Mouse (Mus musculus): ENCODE measurements at regions not wholly inside any gene's neighbourhood (a gene's known extent, or its start where the extent isn't known, plus 50 kb on each side); places are given as distances from the start of the nearest gene placed in this dataset.

DNA sequence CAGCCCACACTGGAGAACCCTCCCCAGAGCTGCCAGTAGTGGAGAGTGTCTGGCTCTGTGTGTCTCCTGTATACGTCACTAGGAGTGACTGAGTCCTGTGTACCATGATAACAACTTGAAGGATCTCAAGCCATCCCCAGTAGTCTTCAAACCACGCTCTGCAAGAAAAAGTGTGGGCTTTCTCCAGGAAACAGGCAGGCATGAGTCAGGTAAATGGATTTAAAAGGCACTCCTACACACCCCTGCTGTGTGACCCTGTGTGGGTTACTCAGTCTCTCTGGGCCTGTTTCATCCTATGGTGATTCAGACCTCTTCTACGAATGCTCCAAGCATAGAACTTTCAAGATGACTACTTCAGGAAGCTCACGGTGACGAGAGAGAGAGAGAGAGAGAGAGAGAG, 269.7 kb upstream of the Zmiz1 start:
- no peak for DNase-seq

DNA sequence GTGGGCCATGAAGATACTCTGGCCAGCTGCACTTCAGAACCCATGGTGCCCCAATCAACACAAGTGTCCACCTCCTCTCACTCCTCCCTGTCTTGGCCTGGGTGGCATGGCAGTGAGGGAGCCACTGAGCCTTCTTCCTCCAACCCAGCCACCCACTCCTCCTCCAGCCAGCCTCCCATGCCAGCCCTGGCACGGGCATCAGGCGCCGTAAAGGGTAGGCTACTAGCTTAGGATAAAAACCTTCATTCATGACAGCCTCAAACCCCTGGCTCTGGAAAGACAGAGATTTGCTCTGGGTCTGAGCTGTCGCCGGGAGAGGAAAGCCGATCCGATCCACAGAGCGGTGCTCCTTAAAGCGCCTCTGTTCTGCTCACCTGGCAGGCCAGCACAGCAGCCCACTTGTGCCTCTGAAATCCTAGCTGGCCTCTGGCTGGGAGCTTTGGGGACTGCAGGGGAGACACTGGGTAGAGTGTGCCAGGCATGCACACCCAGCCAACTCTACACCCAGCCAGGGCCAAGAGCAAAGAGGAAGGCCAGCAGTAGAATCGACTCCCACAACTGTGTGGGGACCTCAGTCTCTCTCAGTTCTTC, 268.2 kb upstream of the Zmiz1 start:
- no peak for DNase-seq

DNA sequence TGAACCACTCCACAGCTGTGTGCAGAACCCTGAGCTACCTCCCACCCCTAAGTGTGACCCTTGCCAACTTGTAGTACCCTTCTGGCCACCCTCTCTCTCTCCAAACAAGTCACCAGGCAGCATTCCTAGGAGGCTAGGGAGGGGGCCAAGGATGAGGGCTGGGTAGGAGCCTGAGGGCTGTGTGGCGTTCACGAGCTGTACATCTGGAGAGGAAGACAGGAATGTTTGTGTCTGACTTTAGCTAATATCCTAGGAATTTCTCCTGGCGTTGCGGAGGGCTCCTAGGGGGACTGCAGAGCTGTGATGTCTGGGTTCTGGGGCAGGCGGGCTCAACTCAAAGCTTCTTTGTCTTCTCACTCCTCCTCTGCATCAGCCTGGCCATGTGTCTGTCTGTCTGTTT, 262.2 kb upstream of the Zmiz1 start:
- DNase-seq: no peak

DNA sequence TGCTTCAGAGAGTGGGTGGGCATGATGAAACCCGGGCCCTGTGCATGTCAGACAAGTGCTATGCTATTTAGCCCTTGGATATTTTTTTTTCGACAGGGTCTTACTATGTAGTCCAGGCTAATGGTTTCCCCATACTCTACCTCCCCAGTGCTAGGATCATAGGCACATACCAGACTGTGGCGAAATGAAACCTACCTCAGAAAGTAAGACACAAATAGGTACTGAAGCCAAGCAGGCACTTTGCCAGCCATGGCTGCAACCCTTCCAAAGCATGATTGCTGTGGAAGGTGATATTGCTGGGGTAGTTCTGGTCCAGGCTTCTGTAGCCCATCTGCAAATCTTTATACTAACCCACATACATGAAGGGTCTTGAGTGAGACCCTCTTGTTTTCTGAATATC, 259.1 kb upstream of the Zmiz1 start:
- no peak for DNase-seq

DNA sequence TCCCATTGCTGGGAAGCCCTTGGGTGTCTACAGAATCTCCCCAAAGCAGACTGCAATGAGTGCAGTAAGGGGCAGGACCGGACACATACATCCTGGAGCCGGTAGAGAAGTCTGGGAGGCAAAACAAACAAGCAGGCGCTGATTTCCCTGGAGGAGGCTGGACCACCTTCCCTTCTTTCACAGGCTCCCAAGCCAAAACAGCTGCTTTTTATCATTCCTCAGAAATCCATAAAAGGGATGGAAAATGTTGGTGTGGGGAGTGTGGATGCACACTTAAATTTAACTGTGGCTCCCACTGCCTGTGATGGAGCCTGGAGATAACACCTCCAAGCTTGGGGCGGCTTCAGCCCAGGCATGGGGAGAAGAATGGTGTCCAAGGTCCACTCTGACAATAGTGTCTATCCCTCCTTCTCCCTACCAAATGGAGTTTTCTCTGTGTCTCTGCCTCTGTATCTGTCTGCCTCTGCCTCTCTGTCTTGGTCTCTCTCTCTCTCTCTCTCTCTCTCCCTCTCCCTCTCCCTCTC, 258.3 kb upstream of the Zmiz1 start:
- DNase-seq: no peak

DNA sequence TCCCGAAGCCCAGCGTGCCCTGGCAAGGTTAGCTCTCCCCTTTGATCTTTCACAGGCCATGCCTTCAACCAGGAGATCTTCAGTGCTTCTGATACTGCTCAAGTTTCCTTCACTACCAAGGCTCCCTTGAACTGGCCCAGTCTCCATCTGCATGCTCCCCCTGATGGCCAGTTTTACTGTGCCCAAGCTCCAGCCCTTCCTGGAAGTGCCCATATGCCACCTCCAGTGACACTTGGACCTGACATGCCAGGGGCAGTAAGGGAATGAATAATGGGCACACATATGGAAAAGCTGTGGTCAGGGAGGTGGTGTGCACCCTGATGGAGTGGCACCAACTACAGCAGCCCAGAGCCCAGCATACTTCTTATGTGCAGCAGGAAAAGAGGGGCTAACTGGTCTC, 256.7 kb upstream of the Zmiz1 start:
- no peak for DNase-seq

DNA sequence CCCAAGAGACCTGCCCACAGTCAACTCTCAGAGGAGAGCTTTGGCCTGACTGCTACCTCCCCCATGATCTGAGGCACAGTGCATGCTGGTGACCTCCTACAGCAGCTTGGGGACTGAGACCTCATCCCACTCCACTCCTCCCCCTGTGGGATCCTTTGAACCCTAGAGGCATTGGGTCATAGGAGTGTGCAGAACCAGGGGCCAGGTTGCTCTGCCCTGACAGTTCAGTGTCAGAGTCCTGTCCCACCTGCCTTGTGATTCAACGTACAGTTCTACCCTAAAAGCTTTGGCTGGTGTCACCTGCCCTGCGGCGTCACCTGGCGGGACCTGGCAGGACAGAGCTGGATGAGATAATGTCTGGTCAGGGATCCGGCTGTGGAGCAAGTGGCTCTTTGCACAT, 254.9 kb upstream of the Zmiz1 start:
- no peak for DNase-seq

DNA sequence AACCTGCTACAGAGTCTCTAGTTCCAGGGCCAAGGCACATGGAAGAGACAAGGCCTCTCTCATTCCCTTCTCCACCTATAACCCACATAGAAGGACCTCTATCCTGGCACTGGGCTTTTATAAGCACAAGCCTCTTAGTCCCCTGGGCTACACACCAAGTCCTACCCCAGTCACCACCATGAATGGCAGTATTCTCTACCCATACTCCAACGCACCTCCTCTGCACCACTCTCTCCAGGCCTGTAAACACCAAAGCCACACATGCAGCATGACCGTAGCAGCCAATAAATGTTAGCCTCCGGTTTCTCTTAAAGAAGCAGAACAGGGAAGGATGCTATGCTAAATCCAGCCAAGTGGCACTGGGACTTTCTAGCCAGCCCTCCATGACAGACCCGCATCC, 252.1 kb upstream of the Zmiz1 start:
- no peak for DNase-seq

DNA sequence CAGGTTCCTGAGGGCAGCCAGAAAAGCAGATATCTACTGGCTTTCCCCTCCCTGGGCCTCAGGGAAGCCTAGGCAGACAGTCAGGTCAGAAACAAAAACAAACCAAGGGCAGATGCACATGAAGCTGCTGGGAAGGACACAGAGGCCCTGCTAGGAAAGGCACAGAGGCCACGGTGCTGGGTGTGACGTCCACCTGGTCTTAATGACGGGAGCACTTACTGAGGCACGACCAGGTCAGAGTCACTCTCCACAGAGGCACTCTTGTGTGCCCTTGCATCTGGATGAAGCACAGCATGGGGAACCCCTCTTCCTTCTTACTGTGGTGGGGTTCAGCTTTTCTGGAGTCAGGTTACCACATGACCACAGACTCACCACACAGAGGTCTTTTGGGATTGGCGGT, 251.6 kb upstream of the Zmiz1 start:
- no peak for DNase-seq

DNA sequence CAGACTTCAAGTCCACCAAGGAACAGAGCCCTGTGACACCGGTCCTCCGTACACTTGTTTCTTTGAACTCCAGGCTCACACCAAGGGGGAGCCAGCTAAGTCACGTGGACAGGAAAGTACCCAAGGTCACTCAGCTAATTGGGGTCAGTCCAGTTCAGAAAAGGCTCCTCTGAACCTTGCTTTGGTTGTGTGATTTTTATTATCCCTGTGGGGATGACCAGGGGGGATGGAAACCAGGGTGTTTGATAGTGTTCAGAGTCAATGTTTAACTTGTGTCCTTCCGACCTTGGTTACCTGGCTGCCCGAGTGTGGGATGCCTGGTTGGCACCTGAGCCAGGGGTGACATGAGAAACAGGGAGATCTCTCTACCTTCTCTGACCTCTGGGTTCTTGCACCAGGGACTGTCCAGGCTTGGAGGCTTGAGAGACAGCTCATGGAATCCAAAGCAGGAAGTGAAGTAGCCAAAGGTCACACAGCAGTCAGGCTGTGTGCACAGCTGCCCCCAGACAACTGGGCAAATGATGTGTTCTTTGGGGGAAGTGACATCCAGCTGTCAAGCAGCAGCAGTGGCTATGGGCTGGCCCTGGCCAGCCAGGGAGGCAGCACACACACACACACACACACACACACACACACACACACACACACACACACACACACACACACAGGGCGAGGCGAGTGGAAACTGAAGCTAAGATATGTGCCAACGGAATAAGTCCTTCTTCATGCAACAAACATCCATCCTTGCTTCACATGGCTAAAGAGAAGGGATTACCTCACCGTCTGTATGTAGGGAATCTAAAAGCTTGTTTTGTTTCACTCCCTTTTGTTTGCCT, 250.5 kb upstream of the Zmiz1 start:
- DNase-seq: peak; percentile 57

DNA sequence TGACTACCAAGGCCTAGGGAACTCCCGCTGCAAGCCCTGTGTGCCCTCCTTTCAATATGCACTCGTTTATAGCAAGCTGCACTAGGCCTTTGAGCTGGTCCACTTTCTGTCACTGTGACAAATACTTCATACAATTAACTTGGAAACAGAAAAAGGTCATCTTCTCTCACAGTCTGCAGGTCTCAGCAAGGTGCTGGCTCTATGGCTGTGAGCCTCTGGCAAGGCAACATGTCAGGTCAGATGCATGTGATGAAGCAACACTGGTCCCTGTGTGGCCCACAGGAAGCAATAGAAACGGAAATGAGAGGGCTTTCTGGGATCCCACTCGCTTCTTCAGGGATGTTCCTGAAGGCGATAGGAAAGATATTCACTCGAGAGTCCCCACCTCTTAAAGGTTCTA, 245.9 kb upstream of the Zmiz1 start:
- DNase-seq: no peak

DNA sequence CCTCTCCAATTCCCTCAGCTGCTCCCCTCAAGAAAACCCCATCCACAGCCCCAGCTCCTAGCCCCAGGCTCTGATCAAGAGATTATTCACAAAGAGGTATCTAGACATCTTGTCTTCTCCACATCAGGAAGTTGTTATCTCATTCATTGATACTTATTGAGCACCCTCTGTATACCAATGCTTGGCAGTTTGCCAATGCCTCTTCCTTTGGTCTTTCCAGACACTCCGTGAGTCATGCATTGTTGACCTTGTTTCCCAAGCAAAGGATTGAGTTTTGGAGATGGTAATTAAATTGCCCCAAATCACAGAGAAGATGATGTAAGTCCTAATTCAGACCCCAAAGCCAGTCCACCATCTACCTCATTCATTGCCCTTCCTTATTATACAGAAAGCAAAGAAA, 235.9 kb upstream of the Zmiz1 start:
- no peak for DNase-seq

DNA sequence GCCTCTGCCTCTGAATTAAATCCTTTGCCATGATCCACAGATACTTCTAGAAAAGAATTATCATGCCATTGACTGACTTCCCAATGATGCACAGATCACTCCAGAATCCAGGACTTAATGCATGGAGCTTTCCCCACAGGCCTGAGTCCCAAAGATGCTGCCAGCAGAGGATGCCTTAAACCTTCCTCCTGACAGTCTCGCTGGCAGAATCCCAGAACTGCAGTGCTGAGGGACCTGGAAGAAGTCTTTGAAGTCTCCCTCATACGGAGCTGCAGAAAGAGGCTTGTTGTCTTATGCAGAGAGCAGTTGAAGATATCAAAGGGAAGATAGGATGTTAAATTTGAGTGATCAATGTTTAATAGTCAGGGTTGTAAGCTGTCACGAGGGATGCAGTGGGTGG, 233.8 kb upstream of the Zmiz1 start:
- no peak for DNase-seq

DNA sequence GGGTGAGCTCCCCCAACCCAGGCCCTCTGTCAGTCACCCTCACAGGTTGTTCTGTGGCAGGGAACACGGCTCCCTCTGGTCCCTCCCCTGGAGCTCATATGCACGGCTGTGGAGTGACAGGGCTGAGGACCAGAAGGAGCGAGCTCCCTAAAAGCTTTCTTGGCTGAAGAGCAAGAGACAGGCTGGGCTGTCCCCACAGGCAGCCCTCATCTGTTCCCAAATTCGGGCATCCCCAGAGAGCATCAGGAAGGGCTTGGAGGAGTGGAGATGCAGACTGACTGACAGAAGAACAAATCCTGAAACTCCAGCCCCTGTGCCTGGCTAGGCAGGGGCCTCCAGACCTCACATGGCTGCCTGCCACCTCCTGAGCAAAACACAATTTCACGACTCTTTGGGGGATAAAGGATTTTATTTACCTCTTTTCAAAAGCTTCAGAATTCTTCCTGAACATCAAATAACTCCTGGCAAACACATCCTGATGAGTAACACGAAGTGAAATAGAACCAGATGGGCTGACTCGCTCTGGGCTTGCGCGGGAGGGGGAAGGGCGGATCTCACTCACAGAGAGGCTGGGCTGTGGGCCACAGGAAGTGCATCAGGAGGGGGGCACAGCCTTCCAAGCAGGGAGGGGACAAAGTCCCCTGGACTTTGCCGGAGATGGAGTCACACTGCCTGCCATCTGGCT, 232.7 kb upstream of the Zmiz1 start:
- DNase-seq: peak; percentile 88

DNA sequence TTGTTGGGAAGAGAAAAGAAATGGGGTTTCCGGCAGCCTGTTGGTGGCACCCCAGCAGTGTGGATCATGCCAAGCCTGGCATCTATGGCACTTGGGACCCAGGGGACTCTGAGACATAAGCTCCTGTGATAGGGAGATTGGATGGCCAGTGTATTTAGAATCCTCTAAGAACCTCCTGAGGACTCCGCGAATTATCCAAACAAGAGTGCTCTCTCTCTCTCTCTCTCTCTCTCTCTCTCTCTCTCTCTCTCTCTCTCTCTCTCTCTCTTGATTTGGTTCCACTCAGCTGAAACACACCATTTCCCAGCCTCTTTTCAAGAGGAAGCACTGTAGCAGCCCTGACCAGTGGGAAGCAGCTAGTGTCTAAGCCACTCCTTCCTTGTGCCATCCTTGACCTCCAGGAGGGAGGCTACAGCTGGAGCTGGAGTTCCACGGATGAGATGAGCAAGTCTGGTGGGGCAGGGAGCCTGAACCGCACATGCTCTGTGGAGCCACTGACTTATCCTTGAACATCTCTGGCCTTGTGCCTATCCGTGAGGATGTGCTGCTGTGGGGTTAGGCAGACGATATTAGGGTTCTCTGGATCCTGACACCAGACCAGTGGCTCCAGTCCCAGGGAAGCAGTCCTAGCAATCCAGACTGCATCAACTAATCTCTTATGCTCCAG, 232.0 kb upstream of the Zmiz1 start:
- peak; percentile 20 for DNase-seq

DNA sequence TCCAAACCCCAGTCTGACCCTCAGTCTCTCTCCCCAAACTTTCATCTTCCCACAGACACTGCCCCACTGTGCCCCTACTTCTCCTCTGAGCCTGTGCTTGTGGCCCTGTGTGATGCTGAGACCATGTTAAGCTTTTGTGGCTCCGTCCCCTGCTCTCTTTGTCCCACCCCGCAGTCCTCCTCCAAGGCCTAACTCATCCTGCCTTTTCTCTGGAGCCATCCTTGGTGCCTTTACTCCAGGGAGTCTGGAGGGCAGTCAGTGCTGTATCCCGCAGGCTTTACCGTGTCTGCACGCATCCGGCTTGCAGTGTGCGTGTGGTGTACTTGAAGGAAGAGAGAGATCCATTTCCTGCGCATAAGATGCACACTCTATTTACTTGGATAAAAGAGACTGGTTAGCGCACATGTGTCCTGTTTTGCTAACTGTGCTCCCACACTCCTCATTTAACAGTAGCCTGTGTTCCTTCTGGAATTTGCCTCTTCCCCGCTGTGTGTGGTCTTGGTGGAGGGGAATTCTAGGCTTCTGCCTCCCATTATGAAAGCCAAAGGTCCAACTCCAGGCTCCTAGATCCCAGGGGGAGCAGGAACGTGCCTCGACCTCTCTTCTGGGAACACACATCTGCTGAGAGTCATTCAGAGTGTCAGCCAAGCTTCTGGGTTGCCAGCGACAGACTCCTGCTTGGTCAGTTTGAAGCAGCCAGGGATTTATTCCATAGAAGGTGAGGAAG, 230.5 kb upstream of the Zmiz1 start:
- no peak for DNase-seq

DNA sequence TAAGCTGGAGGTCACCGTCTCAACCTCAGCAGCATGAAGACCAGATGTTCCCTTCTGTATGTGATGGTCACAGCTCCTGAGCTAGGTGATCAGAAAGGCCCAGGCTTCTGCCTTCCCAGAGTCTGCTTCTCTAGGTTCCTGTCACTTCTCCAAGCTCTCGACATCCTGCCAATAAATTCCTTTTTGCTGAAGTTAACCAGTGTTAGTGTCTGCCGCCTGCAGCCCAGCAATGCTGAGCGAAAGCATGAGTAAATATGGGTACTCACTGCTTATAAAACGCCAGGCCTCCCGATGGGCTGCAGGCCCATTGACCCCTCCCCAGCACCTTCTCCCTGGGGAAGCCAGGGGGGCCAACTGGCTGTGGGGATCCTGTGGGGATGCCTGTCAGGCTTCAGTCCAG, 229.4 kb upstream of the Zmiz1 start:
- peak; percentile 60 for DNase-seq

DNA sequence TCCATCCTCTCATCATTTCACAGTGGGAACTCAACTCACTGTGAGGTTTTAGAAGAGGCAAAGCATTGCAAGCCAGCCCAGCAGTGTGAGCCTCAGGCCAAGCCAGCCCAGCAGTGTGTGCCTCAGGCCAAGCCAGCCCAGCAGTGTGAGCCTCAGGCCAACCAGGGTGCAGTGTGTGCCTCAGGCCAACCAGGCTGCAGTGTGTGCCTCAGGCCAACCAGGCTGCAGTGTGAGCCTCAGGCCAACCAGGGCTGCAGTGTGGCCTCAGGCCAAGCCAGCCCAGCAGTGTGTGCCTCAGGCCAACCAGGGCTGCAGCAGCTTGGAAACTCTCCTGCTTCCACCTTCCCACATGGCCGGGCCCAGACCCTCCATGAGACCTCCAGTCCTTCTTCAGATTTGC, 227.1 kb upstream of the Zmiz1 start:
- DNase-seq: no peak

DNA sequence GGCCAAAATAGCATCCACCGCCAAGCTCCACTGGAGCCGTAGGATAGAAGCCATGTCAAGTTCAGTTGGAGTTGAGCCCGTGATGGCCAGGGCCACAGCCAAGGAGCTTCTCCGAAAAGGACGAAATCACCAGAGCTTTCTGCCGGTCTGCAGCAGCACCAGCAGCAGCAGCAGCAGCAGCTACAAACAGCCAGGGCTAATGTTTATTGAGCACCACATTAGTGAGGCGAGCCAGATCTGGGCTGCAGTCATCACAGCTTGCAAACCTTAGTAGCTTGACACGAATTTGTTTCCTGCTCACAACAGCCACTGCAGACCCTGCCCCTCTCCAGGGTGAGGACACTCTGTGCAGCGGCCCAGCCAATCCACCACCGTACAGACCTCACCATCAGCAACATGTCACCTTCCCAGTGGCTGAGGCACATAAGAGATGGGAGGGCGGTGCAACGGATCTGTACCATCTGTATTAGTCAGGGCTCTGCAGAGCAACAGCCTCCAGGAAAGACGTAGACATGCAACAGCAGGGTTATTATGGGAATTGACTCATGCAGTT, 222.5 kb upstream of the Zmiz1 start:
- DNase-seq: peak; percentile 28

DNA sequence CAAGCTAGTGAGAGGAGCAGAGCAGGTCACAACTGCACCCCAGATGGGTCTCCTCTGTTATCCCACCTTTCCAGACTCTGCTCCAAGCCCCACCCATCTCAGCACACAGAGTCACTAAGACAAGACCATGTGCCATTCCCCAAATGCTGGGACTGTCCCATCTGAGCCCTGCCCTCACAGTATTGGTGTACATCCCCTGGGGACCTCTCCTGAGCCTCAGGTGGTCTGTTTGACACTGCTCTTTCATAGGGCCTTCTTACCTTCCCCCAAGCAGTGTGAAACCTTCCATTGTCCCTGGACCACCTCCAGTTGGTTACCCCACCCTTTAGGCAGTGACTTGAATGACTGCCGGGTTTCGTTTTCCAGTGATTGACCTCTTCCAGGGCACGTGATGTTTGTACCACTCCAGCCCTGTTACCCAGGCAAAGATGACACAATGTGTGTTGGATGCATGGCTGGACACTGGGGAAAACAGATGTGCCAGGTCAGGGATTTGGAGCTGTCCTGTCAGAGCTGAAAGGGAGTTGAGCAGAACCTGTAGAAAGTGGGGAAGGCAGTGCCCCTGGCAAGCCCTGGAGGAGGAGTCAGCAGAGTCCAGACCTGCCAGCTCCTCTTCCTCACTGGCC, 219.5 kb upstream of the Zmiz1 start:
- no peak for DNase-seq

DNA sequence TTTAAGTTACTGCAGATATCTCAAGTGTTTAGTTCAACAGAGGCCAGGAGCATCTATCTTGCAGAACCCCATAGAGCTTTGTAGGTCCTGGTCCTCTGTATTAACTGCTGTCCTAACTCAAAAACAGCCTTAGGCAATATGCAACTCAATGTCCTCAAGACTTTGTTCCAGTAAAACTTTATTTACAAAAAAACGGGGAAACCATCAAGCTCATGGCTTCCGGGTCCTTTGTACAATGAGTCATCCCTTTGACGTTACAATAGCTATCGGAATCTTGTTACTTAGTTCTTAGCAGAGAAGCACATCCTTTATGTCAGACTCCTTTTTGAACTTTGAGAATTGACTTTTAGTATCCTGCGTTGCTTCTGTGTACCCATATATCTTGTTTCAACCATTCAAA, 216.2 kb upstream of the Zmiz1 start:
- no peak for DNase-seq

DNA sequence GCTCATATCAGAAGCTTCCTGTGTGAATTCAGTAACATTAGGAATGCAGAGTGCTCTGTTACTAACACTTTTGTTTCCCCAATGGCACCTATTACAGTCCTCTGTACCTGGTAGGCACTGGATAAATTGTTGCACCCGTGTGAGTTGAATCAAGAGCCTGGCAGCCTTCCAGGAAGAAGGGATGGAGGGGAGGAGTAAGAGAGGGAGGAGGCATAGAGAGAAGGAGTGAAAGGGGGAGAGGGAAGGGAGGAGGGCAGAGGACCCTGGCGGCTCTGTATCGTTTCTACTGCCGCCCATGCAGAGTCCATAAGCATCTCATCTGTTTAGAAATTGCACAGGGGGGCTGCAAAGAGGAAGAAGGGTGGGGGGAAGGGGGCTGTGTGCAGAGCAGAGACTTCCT, 215.7 kb upstream of the Zmiz1 start:
- no peak for DNase-seq

Measured in lung, postnatal 36 days (tissue).